ENCODE assay signal across 22 mouse cellular contexts in the genomic region with DNA sequence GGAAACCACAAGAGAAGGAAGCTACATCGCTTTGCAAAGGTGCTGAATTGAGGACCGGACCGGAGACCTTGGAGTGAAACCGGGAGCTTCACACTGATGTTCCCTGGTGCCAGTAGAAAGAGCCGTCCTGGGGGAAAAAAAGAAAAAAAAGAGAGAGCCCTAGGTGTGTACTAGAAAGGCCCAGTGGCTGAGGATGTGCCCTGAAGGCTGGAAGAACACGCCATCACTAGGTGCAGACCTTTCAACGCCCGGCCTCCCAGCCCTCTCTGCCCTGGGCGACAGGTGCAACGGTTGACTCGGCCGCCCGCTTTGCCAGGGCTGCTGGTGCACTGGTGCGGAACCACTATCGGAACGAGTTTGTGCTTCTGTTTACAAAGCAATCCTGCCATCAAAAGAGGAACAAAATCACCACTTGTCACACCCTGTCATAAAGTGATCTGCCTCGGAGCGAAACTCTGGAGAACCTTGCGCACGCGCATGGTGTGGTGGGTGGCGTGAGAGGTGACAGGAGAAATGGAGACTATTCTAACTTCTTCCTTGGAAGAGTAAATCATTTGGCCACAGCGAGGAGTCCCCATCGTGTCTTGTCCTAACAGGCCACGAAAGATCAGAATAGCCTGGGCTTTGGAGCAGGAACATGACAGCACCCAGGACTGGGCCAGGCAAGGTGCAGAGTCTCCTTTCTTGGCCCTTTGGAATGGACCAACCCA. TPM values are rescaled to one million over a fixed set of nuclear protein-coding genes. Genes with fewer than 3 reads are reported as not detected.
DNase-seq lines count a peak whose midpoint lies in the region; ATAC-seq lines count a peak whose summit lies in the region.
"Had no signal": no experiment of that assay in that cellular context is flagged by ENCODE, and none has a peak within 500 bp of the region (broad histone marks: within the 10 kb centered on the region; RNA-seq: fewer than 3 reads in every experiment).

No protein-coding gene starts in this region.

- DNase-seq in embryo, embryonic 10.5 days (ENCODE audit: low spot score) = peak; percentile 29
- DNase-seq in embryo, embryonic 11 days = no peak
- no peak for DNase-seq in kidney, adult 11 months
- DNase-seq in intestine, embryonic 14.5 days (ENCODE audit: low spot score) = peak; percentile 59
- DNase-seq in MN1 (ENCODE audit: low spot score) = no peak
- DNase-seq in left cerebral cortex, postnatal 10 days (ENCODE audit: extremely low spot score in 1 of 2, low spot score in 2 of 2) = no peak
- DNase-seq: adrenal gland, postnatal 36 days; cerebellum, adult 11-12 months; cerebellum, postnatal 14 days; liver, embryonic 13.5 days; lung, embryonic 14.5 days; lung, postnatal 4 days; midbrain, embryonic 14.5 days had no signal

- intact Hi-C loops in left cerebral cortex, postnatal 10 days (cut with DNase I) = loop anchor here (10.0 kb wide), 1 partner anchor 1097 kb away; no protein-coding TSS in a partner anchor

- H3K27ac ChIP-seq in kidney, embryonic 15.5 days = no peak overlapping the region
- H3K27ac ChIP-seq in intestine, embryonic 14.5 days (ENCODE audit: low read depth) = no peak overlapping the region
- H3K27ac ChIP-seq: embryonic facial prominence, embryonic 13.5 days; heart, embryonic 13.5 days; limb, embryonic 13.5 days; liver, embryonic 13.5 days; stomach, postnatal 0 days had no signal

- peak overlapping the region; percentile 32 for H3K4me2 ChIP-seq in kidney, embryonic 15.5 days
- no peak overlapping the region for H3K4me2 ChIP-seq in intestine, embryonic 14.5 days (ENCODE audit: low read length)
- H3K4me2 ChIP-seq: heart, embryonic 13.5 days; limb, embryonic 13.5 days; liver, embryonic 13.5 days; lung, embryonic 14.5 days had no signal

- 0 out of 2 replicates have a peak overlapping the region, but pooled peaks have one; percentile 4 for H3K4me3 ChIP-seq in kidney, embryonic 15.5 days (replicated peaks)
- H3K4me3 ChIP-seq in intestine, embryonic 14.5 days (ENCODE audit: low read depth, low read length) = no peak overlapping the region
- H3K4me3 ChIP-seq: embryonic facial prominence, embryonic 13.5 days; heart, embryonic 13.5 days; limb, embryonic 13.5 days; liver, embryonic 13.5 days had no signal

- peaks cover 34% of the 10 kb centered on the region for H3K4me1 ChIP-seq in kidney, embryonic 15.5 days
- H3K4me1 ChIP-seq in intestine, embryonic 14.5 days (replicated peaks; ENCODE audit: control insufficient read depth, insufficient read depth, low read length) = no peaks in the 10 kb centered on the region
- H3K4me1 ChIP-seq: liver, embryonic 13.5 days had no signal

- H3K9ac ChIP-seq in kidney, embryonic 15.5 days = no peak overlapping the region
- H3K9ac ChIP-seq in intestine, embryonic 14.5 days (ENCODE audit: low read length) = no peak overlapping the region
- H3K9ac ChIP-seq: embryonic facial prominence, embryonic 13.5 days; heart, embryonic 13.5 days; limb, embryonic 13.5 days; liver, embryonic 13.5 days; lung, embryonic 14.5 days had no signal

- ATAC-seq in kidney, embryonic 15.5 days (replicated peaks; ENCODE audit: low FRiP score) = no peak
- no peak; the same call in 1 of the 2 replicates for ATAC-seq in intestine, embryonic 14.5 days (replicated peaks; ENCODE audit: low FRiP score, low TSS enrichment, low read depth)
- peak; percentile 57 for ATAC-seq in megakaryocyte progenitor cell, adult 5-6 weeks (replicated peaks; ENCODE audit: poor library complexity)
- ATAC-seq: forebrain, embryonic 16.5 days had no signal

- peaks cover 97% of the 10 kb centered on the region for H3K27me3 ChIP-seq in kidney, embryonic 15.5 days
- peaks cover 97% of the 10 kb centered on the region for H3K27me3 ChIP-seq in intestine, embryonic 14.5 days (replicated peaks; ENCODE audit: control insufficient read depth, insufficient read depth, low read length)
- H3K27me3 ChIP-seq: CH12.LX had no signal

- peaks cover 7% of the 10 kb centered on the region; the same call in 1 of the 2 replicates for H3K9me3 ChIP-seq in kidney, embryonic 15.5 days (replicated peaks)
- peaks cover 6% of the 10 kb centered on the region; the same call in 1 of the 2 replicates for H3K9me3 ChIP-seq in intestine, embryonic 14.5 days (ENCODE audit: control insufficient read depth, low read length)
- H3K9me3 ChIP-seq: liver, embryonic 13.5 days had no signal

- WGBS in kidney, embryonic 15.5 days = 3% methylated on average over 25 of the region's 25 CpGs
- under 1% methylated on average over 25 of the region's 25 CpGs for WGBS in intestine, embryonic 14.5 days

- no peaks in the 10 kb centered on the region for H3K36me3 ChIP-seq in kidney, embryonic 15.5 days
- H3K36me3 ChIP-seq in intestine, embryonic 14.5 days (ENCODE audit: control insufficient read depth, insufficient read depth, low read length) = no peaks in the 10 kb centered on the region
- H3K36me3 ChIP-seq: embryonic facial prominence, embryonic 13.5 days; heart, embryonic 13.5 days; limb, embryonic 13.5 days; liver, embryonic 13.5 days had no signal

RNA-seq across cellular contexts. Expression of a gene that starts 3.8 kb away (rescaled TPM):
- polyA plus RNA-seq in kidney, embryonic 15.5 days (2015; fragmentation: Nextera tagmentation; extraction: Ambion mirVana) = 2.8 and 4.1 TPM in 2 replicates
- polyA plus RNA-seq in intestine, embryonic 14.5 days (2014; fragmentation: Nextera tagmentation; extraction: Ambion mirVana) = 0.31 and 0.32 TPM in 2 replicates
- 0.07 and 0.22 TPM in 2 replicates for total RNA-seq in megakaryocyte progenitor cell, adult 5-6 weeks (2015)
- not detected in 2 replicates for total RNA-seq in megakaryocyte progenitor cell, adult 5-6 weeks (2017)
- under 1 TPM; 0.49 to 0.51 TPM for total RNA-seq in left cerebral cortex, postnatal 10 days (2021)
- total RNA-seq: CH12.LX, MEL had no signal
- polyA plus RNA-seq: liver, embryonic 13.5 days had no signal

Comparison
In these comparisons a context has a peak if more than half of its experiments do, and no peak if none do; other contexts are left out.
1. DNase-seq: peak in embryo, embryonic 10.5 days (single experiment) and intestine, embryonic 14.5 days (single experiment); none in embryo, embryonic 11 days (single experiment), kidney, adult 11 months (single experiment), MN1 (single experiment) and left cerebral cortex, postnatal 10 days (0 of 2).